Mouse (Mus musculus): ENCODE data around the gene Ptprs.

Gene Ptprs

GRCm38 (mm10) chr17:56372109-56372508 is 104.2 kb downstream of the Ptprs start:
- no peak for DNase-seq

GRCm38 (mm10) chr17:56371029-56371660 is 105.1 kb downstream of the Ptprs start:
- DNase-seq = no peak

- DNase-seq = no peak
Measured at GRCm38 (mm10) chr17:56370090-56370489, 106.2 kb downstream of the Ptprs start.

GRCm38 (mm10) chr17:56368291-56368790 is 107.9 kb downstream of the Ptprs start:
- DNase-seq = no peak

GRCm38 (mm10) chr17:56365791-56366673 is 110.3 kb downstream of the Ptprs start:
- no peak for DNase-seq
